Mouse (Mus musculus) midbrain, embryonic 11.5 days (tissue): ENCODE results near the gene Eif4e1b. TPM values are rescaled to one million over a fixed set of nuclear protein-coding genes. Genes with fewer than 3 reads are reported as not detected.

Experiments used
- ATAC-seq: fragments of 200-750 bp; cut with Nextera tagmentation; 2 replicates; pipeline ENCODE4 v1.8.0; 2017; ENCODE audit warnings: moderate TSS enrichment, moderate library complexity; ENCODE audit not compliant: low FRiP score
- DNase-seq: peaks from one replicate; pipeline ENCODE4 v3.0.0; 2015; ENCODE audit warnings: low spot score; ENCODE audit errors: missing footprints
- H3K27ac ChIP-seq: fragments of 300-500 bp; sonication (generic); 2 replicates; pipeline ENCODE4 v1.5.1; 2014; ENCODE audit warnings: low read depth, low read length
- H3K27me3 ChIP-seq: fragments of 300-500 bp; sonication (generic); 2 replicates; pipeline ENCODE4 v1.6.1; 2014; ENCODE audit warnings: mild to moderate bottlenecking, low read length, moderate library complexity, mixed read lengths; ENCODE audit not compliant: control insufficient read depth, insufficient read depth
- H3K36me3 ChIP-seq: fragments of 300-500 bp; sonication (generic); 2 replicates; pipeline ENCODE4 v1.6.1; 2014; ENCODE audit warnings: mild to moderate bottlenecking, low read length, moderate library complexity, mixed read lengths; ENCODE audit not compliant: control insufficient read depth, insufficient read depth
- H3K4me1 ChIP-seq: fragments of 300-500 bp; sonication (generic); 2 replicates; pipeline ENCODE4 v1.6.1; 2014; ENCODE audit warnings: low read length; ENCODE audit not compliant: control insufficient read depth, insufficient read depth
- H3K4me2 ChIP-seq: fragments of 300-500 bp; sonication (generic); 2 replicates; pipeline ENCODE4 v1.6.1; 2014; ENCODE audit warnings: mild to moderate bottlenecking, moderate library complexity
- H3K4me3 ChIP-seq: fragments of 300-500 bp; sonication (generic); 2 replicates; pipeline ENCODE4 v1.5.1; 2014; ENCODE audit warnings: low read depth, low read length
- H3K9ac ChIP-seq: fragments of 300-500 bp; sonication (generic); 2 replicates; pipeline ENCODE4 v1.6.1; 2014; ENCODE audit warnings: low read length
- H3K9me3 ChIP-seq: fragments of 300-500 bp; sonication (generic); 2 replicates; pipeline ENCODE4 v1.6.1; 2016; ENCODE audit warnings: low read length; ENCODE audit not compliant: control insufficient read depth
- WGBS: fragments of 180-500 bp; shearing (Covaris S2); extraction: QIAGEN DNeasy Blood & Tissue Kit; methylation state at CpG from one replicate; pipeline ENCODE4 v1.1.7; 2014; 5-methylcytosine and 5-hydroxymethylcytosine counted together
- polyA plus RNA-seq: library from polyadenylated mRNA; unstranded; fragments of >200 nt; fragmentation: Nextera tagmentation; extraction: Ambion mirVana; gene quantifications from 2 replicates; pipeline ENCODE4 v1.2.1, GENCODE M21; 2014

The Eif4e1b gene
- polyA plus RNA-seq, 1 experiment from 2014 or later: not detected

DNA sequence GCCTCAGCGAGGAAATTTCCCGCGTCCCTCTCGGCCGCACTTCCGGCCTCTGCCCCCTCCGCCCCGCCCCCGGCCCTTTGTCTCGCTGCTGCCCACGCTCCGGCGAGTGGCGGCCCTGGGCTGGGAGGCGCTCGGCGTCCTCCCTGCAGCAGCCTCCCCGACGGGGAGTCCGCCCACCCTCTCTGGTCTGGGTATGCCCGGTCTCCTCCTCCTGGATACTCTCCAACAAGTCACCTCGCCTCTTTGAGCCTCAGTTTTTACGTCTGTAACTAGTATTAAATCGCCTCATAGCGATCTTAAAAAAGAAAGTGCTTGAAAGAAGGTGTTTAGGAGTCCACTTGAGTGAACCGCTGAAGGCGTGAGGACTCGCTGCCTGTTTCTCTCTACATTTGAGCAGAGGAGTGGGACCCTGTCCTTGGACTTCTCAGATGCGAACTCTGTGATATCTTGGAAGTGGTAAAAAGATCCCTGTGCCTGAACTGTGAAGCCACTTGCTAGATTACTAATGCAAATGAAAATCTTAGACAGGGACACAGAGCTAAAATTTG is 33.9 kb upstream of the Eif4e1b start, which contains the start of gene Gprin1:
TSS of gene Gprin1 (minus strand) at position 11 of the 548 bp plus-strand sequence.
- H3K36me3 ChIP-seq: no peaks in the 10 kb centered on the region
- ATAC-seq: peak; percentile 78
- H3K4me3 ChIP-seq: peak within 1 kb of the TSS; percentile 74
- peaks cover 14% of the 10 kb centered on the region for H3K27me3 ChIP-seq
- H3K9ac ChIP-seq: peak within 1 kb of the TSS; percentile 76
- peaks cover 22% of the 10 kb centered on the region for H3K4me1 ChIP-seq
- H3K4me2 ChIP-seq: peak within 1 kb of the TSS; percentile 67
- no peaks in the 10 kb centered on the region for H3K9me3 ChIP-seq
- WGBS: 2% methylated on average over 29 of the region's 29 CpGs
- peak; percentile 92 for DNase-seq
- H3K27ac ChIP-seq: peak within 1 kb of the TSS; percentile 71

GRCm38 (mm10) chr13:54750699-54751098 is 33.1 kb upstream of the Eif4e1b start:
- H3K27me3 ChIP-seq: peaks cover 14% of the 10 kb centered on the region
- DNase-seq (peak; percentile 97), ATAC-seq (no peak)
- no peak overlapping the region for H3K9ac ChIP-seq
- H3K4me3 ChIP-seq: no peak overlapping the region
- H3K4me1 ChIP-seq: peaks cover 22% of the 10 kb centered on the region
- no peak overlapping the region for H3K4me2 ChIP-seq
- H3K36me3 ChIP-seq: no peaks in the 10 kb centered on the region
- 3% methylated on average over 8 of the region's 8 CpGs for WGBS
- H3K9me3 ChIP-seq: no peaks in the 10 kb centered on the region
- no peak overlapping the region for H3K27ac ChIP-seq

DNA sequence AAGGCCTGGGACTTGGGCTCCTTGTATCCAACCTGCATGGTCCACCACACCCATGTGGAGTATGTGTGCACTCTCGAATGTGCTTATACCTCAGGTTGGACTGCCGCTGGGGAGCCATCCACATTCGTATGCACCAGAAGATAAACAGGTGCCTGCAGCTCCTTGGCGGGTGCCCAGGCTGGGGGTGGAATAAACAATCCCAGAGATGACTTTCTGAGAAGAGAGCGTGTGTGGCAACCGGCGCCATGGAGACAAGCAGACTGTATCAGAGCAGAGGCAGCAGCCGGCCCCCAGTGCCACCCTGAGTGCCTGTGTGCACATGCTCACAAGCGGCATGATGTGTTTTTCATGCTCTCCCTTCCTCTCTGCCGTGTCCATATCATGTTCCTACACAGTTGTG is 31.1 kb upstream of the Eif4e1b start:
- H3K9me3 ChIP-seq: no peaks in the 10 kb centered on the region
- ATAC-seq (no peak), DNase-seq (no peak)
- 76% methylated on average over 10 of the region's 10 CpGs for WGBS
- peaks cover 17% of the 10 kb centered on the region for H3K27me3 ChIP-seq
- no peak overlapping the region for H3K4me2 ChIP-seq
- H3K4me1 ChIP-seq: peaks cover 16% of the 10 kb centered on the region
- no peak overlapping the region for H3K27ac ChIP-seq
- no peak overlapping the region for H3K9ac ChIP-seq
- H3K36me3 ChIP-seq: no peaks in the 10 kb centered on the region
- H3K4me3 ChIP-seq: no peak overlapping the region

DNA sequence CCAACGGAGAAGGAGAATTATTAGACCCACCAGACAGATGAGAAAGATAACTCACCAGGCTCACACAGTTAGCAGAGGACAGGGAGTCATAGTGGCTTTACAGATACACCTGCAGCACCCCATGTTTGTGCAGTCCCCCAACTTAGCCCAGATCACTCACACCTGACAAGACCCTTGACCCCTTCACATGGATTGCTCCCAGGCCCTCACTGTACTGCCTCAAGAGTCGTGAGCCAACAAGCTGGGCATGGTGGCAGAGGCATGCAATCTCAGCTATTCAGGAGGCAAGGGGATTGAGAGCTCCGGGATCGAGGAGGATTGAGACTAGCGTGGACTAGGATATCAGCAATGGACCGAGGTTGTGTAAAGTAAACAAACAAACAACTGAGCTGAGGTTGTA is 30.1 kb upstream of the Eif4e1b start:
- no peaks in the 10 kb centered on the region for H3K9me3 ChIP-seq
- no peaks in the 10 kb centered on the region for H3K36me3 ChIP-seq
- H3K4me2 ChIP-seq: no peak overlapping the region
- peaks cover 10% of the 10 kb centered on the region for H3K4me1 ChIP-seq
- DNase-seq (no peak), ATAC-seq (no peak)
- 67% methylated on average over 6 of the region's 6 CpGs for WGBS
- H3K4me3 ChIP-seq: no peak overlapping the region
- peaks cover 17% of the 10 kb centered on the region for H3K27me3 ChIP-seq
- H3K27ac ChIP-seq: no peak overlapping the region
- H3K9ac ChIP-seq: no peak overlapping the region

GRCm38 (mm10) chr13:54754169-54755080 is 29.4 kb upstream of the Eif4e1b start:
- H3K4me1 ChIP-seq: peaks cover 15% of the 10 kb centered on the region
- H3K27me3 ChIP-seq: peaks cover 17% of the 10 kb centered on the region
- no peak for ATAC-seq
- no peak overlapping the region for H3K9ac ChIP-seq
- H3K4me3 ChIP-seq: no peak overlapping the region
- WGBS: 50% methylated on average over 12 of the region's 12 CpGs
- H3K36me3 ChIP-seq: no peaks in the 10 kb centered on the region
- DNase-seq: no peak
- H3K9me3 ChIP-seq: no peaks in the 10 kb centered on the region
- 0 out of 2 replicates have a peak overlapping the region, but pooled peaks have one; percentile 27 for H3K27ac ChIP-seq
- H3K4me2 ChIP-seq: no peak overlapping the region

- Histone ChIP-seq H3K9me3 (no peaks in the 10 kb centered on the region), H3K27me3 (peaks cover 14% of the 10 kb centered on the region), H3K27ac (peak overlapping the region; percentile 27; the same call in 1 of the 2 replicates), H3K36me3 (no peaks in the 10 kb centered on the region), H3K4me1 (peaks cover 20% of the 10 kb centered on the region), H3K4me3 (no peak overlapping the region), H3K9ac (no peak overlapping the region), H3K4me2 (no peak overlapping the region)
- ATAC-seq (no peak), DNase-seq (no peak)
- WGBS: 25% methylated on average over 9 of the region's 9 CpGs
Observed at GRCm38 (mm10) chr13:54755201-54755830, 28.5 kb upstream of the Eif4e1b start.

DNA sequence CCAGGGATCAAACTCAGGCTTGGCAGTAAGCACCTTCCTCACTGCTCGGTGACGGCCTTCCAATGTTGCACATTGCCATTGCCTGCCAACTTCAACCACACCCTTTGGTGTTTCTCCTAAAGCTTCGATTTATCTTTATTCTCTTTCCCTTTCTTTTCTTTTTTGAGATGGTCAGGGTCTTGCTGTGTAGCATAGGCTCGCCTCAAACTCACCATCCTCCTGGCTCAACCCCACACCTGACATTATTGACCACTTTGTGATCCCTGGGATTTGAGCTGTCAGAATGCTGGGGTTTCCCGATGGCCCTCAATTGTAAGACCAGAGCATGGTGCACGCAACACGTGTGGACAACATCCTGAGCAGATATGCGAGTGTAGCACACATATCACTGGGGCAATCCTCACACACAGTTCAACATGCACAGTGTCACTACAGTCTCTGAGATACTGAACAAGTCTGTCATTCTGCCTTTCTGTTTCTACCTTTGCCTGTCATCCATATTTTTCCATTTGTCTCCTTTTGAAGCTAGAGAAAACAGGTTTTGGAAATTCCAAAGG is 27.6 kb upstream of the Eif4e1b start:
- Histone ChIP-seq H3K27ac (no peak overlapping the region), H3K4me1 (peaks cover 20% of the 10 kb centered on the region), H3K4me3 (no peak overlapping the region), H3K9ac (no peak overlapping the region), H3K4me2 (no peak overlapping the region), H3K27me3 (peaks cover 7% of the 10 kb centered on the region; the same call in 1 of the 2 replicates), H3K36me3 (no peaks in the 10 kb centered on the region), H3K9me3 (no peaks in the 10 kb centered on the region)
- no peak for ATAC-seq
- DNase-seq: peak; percentile 65
- 86% methylated on average over 8 of the region's 8 CpGs for WGBS

- peak overlapping the region; percentile 36; the same call in 1 of the 2 replicates for H3K9ac ChIP-seq
- peaks cover 5% of the 10 kb centered on the region; the same call in 1 of the 2 replicates for H3K27me3 ChIP-seq
- 45% methylated on average over 10 of the region's 10 CpGs for WGBS
- H3K9me3 ChIP-seq: no peaks in the 10 kb centered on the region
- H3K27ac ChIP-seq: peak overlapping the region; percentile 59; the same call in 1 of the 2 replicates
- peak overlapping the region; percentile 85 for H3K4me2 ChIP-seq
- DNase-seq (peak; percentile 79), ATAC-seq (no peak)
- no peaks in the 10 kb centered on the region for H3K36me3 ChIP-seq
- peak overlapping the region; percentile 35 for H3K4me3 ChIP-seq
- H3K4me1 ChIP-seq: peaks cover 20% of the 10 kb centered on the region
Observed at GRCm38 (mm10) chr13:54757093-54757830, 26.5 kb upstream of the Eif4e1b start.
